Mouse (Mus musculus): Measurements from ENCODE around the gene Xrcc6. TPM values are rescaled to one million over a fixed set of nuclear protein-coding genes. Genes with fewer than 3 reads are reported as not detected.

Gene Xrcc6
- total RNA-seq, 2 experiments from 2014 or later = 23.9 to 25.4 TPM

GRCm38 (mm10) chr15:82046246-82046891 lies 58.7 kb downstream of the Xrcc6 start:
- intact Hi-C loops (cut with DNase I) = no loop called here
- DNase-seq = peak; percentile 33
- no peak for TF ChIP-seq CTCF (IDR thresholded peaks at IDR 0.05)
- Histone ChIP-seq H3K4me3 (peak overlapping the region; percentile 100), H3K27ac (peak overlapping the region; percentile 99)

- peak within 1 kb of the TSS; percentile 100 for H3K4me3 ChIP-seq
- intact Hi-C loops (cut with DNase I) = no loop called here
- H3K27ac ChIP-seq = peak within 1 kb of the TSS; percentile 99
- no peak for TF ChIP-seq CTCF (IDR thresholded peaks at IDR 0.05)
- peak; percentile 93 for DNase-seq
Observed at GRCm38 (mm10) chr15:82047080-82047883, 59.6 kb downstream of the Xrcc6 start, which contains the start of gene Snu13. Snu13 (minus strand) TSS chr15:82047598.

- TF ChIP-seq CTCF (IDR thresholded peaks at IDR 0.05) = no peak
- intact Hi-C loops (cut with DNase I) = no loop called here
- H3K27ac ChIP-seq = no peak overlapping the region
- no peak for DNase-seq
- H3K4me3 ChIP-seq = no peak overlapping the region
Observed at GRCm38 (mm10) chr15:82052544-82052943, 64.9 kb downstream of the Xrcc6 start.

- TF ChIP-seq CTCF (IDR thresholded peaks at IDR 0.05) = no peak
- no peak for DNase-seq
- intact Hi-C loops (cut with DNase I) = no loop called here
- no peak within 1 kb of the TSS for H3K27ac ChIP-seq
- no peak within 1 kb of the TSS for H3K4me3 ChIP-seq
Observed at GRCm38 (mm10) chr15:82058719-82059201, 71.1 kb downstream of the Xrcc6 start, which contains the start of gene 4930407I10Rik. 4930407I10Rik (plus strand) TSS chr15:82059151.

- TF ChIP-seq CTCF (IDR thresholded peaks at IDR 0.05) = no peak
- intact Hi-C loops (cut with DNase I) = loop anchor here (10.0 kb wide), 1 partner anchor 281 kb away; no protein-coding TSS in a partner anchor
- Histone ChIP-seq H3K27ac (no peak overlapping the region), H3K4me3 (no peak overlapping the region; the same call in 1 of the 2 replicates)
- no peak for DNase-seq
Observed at GRCm38 (mm10) chr15:82063909-82064308, 76.3 kb downstream of the Xrcc6 start.

GRCm38 (mm10) chr15:82065511-82065910 lies 77.9 kb downstream of the Xrcc6 start:
- H3K27ac ChIP-seq = no peak overlapping the region
- peak; percentile 85 for TF ChIP-seq CTCF (IDR thresholded peaks at IDR 0.05)
- DNase-seq = peak; percentile 74
- intact Hi-C loops (cut with DNase I) = loop anchor here (1.0 to 10.0 kb wide), 3 partner anchors 102 to 279 kb away; no protein-coding TSS in a partner anchor
- H3K4me3 ChIP-seq = no peak overlapping the region

- no peak within 1 kb of the TSS for H3K27ac ChIP-seq
- intact Hi-C loops (cut with DNase I) = loop anchor here (5.0 to 10.0 kb wide), 2 partner anchors 97 to 275 kb away; no protein-coding TSS in a partner anchor
- DNase-seq = no peak
- H3K4me3 ChIP-seq = no peak within 1 kb of the TSS
- TF ChIP-seq CTCF (IDR thresholded peaks at IDR 0.05) = no peak
Observed at GRCm38 (mm10) chr15:82069898-82070297, 82.3 kb downstream of the Xrcc6 start, which contains the start of gene Mei1. Mei1 (plus strand) TSS chr15:82069996.

GRCm38 (mm10) chr15:82071816-82072469 lies 84.3 kb downstream of the Xrcc6 start:
- Histone ChIP-seq H3K27ac (no peak overlapping the region), H3K4me3 (no peak overlapping the region)
- intact Hi-C loops (cut with DNase I) = no loop called here
- DNase-seq = no peak
- no peak for TF ChIP-seq CTCF (IDR thresholded peaks at IDR 0.05)

- no peak for DNase-seq
- TF ChIP-seq CTCF (IDR thresholded peaks at IDR 0.05) = no peak
- Histone ChIP-seq H3K4me3 (no peak overlapping the region), H3K27ac (no peak overlapping the region)
- intact Hi-C loops (cut with DNase I) = no loop called here
Observed at GRCm38 (mm10) chr15:82073490-82073889, 85.9 kb downstream of the Xrcc6 start.

- H3K27ac ChIP-seq = no peak overlapping the region
- no peak for DNase-seq
- intact Hi-C loops (cut with DNase I) = loop anchor here (5.0 kb wide), 1 partner anchor 157 kb away; no protein-coding TSS in a partner anchor
- no peak overlapping the region for H3K4me3 ChIP-seq
- no peak for TF ChIP-seq CTCF (IDR thresholded peaks at IDR 0.05)
Observed at GRCm38 (mm10) chr15:82079883-82080282, 92.2 kb downstream of the Xrcc6 start.

GRCm38 (mm10) chr15:82081161-82081560 lies 93.5 kb downstream of the Xrcc6 start:
- intact Hi-C loops (cut with DNase I) = loop anchor here (5.0 kb wide), 1 partner anchor 156 kb away; no protein-coding TSS in a partner anchor
- H3K4me3 ChIP-seq = no peak overlapping the region
- DNase-seq = peak; percentile 64
- H3K27ac ChIP-seq = no peak overlapping the region
- TF ChIP-seq CTCF (IDR thresholded peaks at IDR 0.05) = peak; percentile 67

GRCm38 (mm10) chr15:82085606-82086005 lies 98.0 kb downstream of the Xrcc6 start:
- TF ChIP-seq CTCF (IDR thresholded peaks at IDR 0.05) = no peak
- H3K4me3 ChIP-seq = no peak overlapping the region
- intact Hi-C loops (cut with DNase I) = no loop called here
- no peak for DNase-seq
- peak overlapping the region; percentile 54; the same call in 1 of the 2 replicates for H3K27ac ChIP-seq

All from gastrocnemius, adult 2 months (tissue).